Mouse (Mus musculus): ENCODE results near the gene Gm11939. TPM values are rescaled to one million over a fixed set of nuclear protein-coding genes. Genes with fewer than 3 reads are reported as not detected.

Gm11939 gene
- polyA plus RNA-seq (2015; fragmentation: Nextera tagmentation; extraction: Ambion mirVana) = not detected in 2 replicates

GRCm38 (mm10) chr11:99559366-99559765 is at the start of gene Gm11939:
Gene Gm11939, minus strand, starts transcription at chr11:99559466.

DNA sequence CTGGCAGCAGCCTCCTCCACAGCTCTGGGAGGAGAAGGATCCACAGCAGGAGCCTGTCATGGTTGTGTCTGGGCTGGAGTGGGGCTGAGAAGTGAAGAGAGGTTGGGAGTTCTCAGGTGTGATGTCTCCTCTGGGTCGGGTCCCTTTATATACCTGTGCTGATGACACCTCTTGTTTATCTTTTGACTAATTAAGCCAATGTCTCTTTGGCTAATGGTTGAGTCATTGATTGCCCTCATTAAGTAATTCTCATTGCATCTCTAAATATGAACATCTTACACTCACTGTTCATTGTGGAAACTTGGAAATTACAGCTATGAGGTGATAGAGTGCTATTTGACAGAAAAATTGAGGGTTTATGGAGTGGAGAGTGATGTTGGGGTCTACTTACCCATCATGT is 43.9 kb upstream of the Gm11939 start, which contains the start of gene Gm11938:
Gm11938 (minus strand) TSS at position 101 of the 400 bp plus-strand sequence.

GRCm38 (mm10) chr11:99597742-99598141 is 38.5 kb upstream of the Gm11939 start, which contains the start of gene Krtap9-3:
Gene Krtap9-3, minus strand, starts transcription at chr11:99598105.

GRCm38 (mm10) chr11:99590981-99591380 is 31.7 kb upstream of the Gm11939 start, which contains the start of gene Krtap1-3:
Gene Krtap1-3, minus strand, starts transcription at chr11:99591339.

GRCm38 (mm10) chr11:99583245-99583704 is 24.0 kb upstream of the Gm11939 start, which contains the start of gene Krtap1-4:
Gene Krtap1-4, minus strand, starts transcription at chr11:99583654.

DNA sequence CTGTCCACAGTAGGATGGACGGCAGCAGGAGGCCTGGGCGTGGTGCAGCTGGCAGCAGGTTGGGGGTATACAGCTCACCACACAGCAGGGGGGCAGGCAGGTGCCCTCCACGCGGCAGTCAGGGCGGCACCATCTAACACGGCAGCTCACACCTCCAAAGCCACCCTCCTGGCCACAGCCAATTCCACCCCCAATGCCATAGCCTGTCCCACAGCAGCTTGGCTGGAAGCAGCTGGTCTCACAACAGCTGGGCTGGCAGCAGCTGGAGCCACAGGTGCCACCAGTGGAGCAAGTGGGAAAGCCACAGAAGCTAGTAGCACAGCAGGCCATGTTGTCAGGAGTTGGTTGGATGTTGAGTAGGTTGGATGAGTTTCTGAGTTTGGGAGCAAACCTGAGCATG is 21.4 kb upstream of the Gm11939 start, which contains the start of gene Krtap1-5:
Krtap1-5 (minus strand) TSS at position 381 of the 400 bp plus-strand sequence.

DNA sequence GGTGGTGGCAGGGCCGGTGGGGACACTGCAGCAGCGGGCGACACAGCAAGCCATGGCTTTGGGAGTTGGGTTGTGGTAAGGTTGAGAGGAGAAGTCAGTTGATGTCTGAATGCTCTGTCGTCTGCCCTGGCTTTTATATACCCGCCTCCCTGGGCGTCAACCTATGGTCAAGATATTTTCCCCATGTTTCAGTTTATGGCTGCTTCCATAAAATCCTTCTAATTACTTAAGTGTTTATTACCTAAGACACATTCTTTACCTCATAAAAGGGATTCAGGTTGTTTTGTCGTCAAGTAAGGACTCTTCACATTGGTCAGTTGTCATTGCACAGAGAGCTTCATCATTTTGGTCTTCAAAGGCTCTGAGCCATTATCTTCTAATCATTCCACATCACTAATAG is 7.3 kb upstream of the Gm11939 start, which contains the start of gene Krtap3-1:
Krtap3-1 (minus strand) TSS at position 101 of the 400 bp plus-strand sequence.

GRCm38 (mm10) chr11:99556753-99557152 is 2.5 kb downstream of the Gm11939 start, which contains the start of gene Krtap3-2:
Gene Krtap3-2, minus strand, starts transcription at chr11:99556853.

GRCm38 (mm10) chr11:99550765-99551164 is 8.5 kb downstream of the Gm11939 start, which contains the start of gene Krtap3-3:
Gene Krtap3-3, minus strand, starts transcription at chr11:99550865.

DNA sequence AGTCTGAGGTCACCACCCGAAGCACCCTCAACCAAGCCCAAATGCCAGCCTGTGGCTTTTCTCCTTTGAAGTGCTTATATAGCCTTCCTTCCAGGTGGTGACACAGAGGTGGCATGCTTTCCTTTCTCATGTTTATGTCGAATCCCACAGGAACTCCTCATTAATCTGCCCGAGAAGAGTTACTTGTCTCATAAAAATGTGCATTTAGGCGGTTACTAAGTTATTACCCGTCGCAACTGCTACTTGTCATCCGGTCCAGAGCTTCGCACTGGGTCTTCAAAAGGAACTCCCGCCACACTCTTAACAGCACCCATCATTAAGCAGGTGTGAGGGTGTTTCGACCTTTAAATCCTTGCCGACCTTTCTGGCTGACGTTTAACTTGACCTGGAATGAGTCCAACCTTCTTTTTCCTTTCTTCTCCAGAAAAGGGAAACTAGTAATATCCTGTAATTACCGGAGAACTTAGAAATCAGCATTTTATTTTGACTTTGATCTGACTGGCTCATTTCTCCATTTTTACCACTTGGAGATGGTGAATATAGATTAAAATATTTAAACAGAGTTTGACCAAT is 37.9 kb downstream of the Gm11939 start, which contains the start of gene Krt39:
Krt39 (minus strand) TSS at position 51 of the 573 bp plus-strand sequence.

Other genes with a start within 250 kb of the Gm11939 start
- gene Krt25, start 236.5 kb downstream of the Gm11939 start, polyA plus RNA-seq (2015; fragmentation: Nextera tagmentation; extraction: Ambion mirVana) = not detected in 2 replicates
- not detected in 2 replicates for gene Krt26, start 221.5 kb downstream of the Gm11939 start, polyA plus RNA-seq (2015; fragmentation: Nextera tagmentation; extraction: Ambion mirVana)
- gene Krt27, start 208.4 kb downstream of the Gm11939 start, polyA plus RNA-seq (2015; fragmentation: Nextera tagmentation; extraction: Ambion mirVana) = not detected in 2 replicates
- gene Krt28, start 184.6 kb downstream of the Gm11939 start, polyA plus RNA-seq (2015; fragmentation: Nextera tagmentation; extraction: Ambion mirVana) = not detected in 2 replicates
- gene Krt10, start 170.1 kb downstream of the Gm11939 start, polyA plus RNA-seq (2015; fragmentation: Nextera tagmentation; extraction: Ambion mirVana) = 7.3 and 9.6 TPM in 2 replicates
- not detected in 2 replicates for gene Krt12, start 137.2 kb downstream of the Gm11939 start, polyA plus RNA-seq (2015; fragmentation: Nextera tagmentation; extraction: Ambion mirVana)
- 0.06 and 0.22 TPM in 2 replicates for gene Krt20, start 121.3 kb downstream of the Gm11939 start, polyA plus RNA-seq (2015; fragmentation: Nextera tagmentation; extraction: Ambion mirVana)
- gene Krt23, start 66.3 kb downstream of the Gm11939 start, polyA plus RNA-seq (2015; fragmentation: Nextera tagmentation; extraction: Ambion mirVana) = 0.10 TPM in 1 of 2 replicates, not detected in the other
- not detected in 2 replicates for gene Krt39, start 38.1 kb downstream of the Gm11939 start, polyA plus RNA-seq (2015; fragmentation: Nextera tagmentation; extraction: Ambion mirVana)
- not detected in 2 replicates for gene Krt40, start 16.3 kb downstream of the Gm11939 start, polyA plus RNA-seq (2015; fragmentation: Nextera tagmentation; extraction: Ambion mirVana)
- not detected in 2 replicates for gene Krtap3-3, start 8.6 kb downstream of the Gm11939 start, polyA plus RNA-seq (2015; fragmentation: Nextera tagmentation; extraction: Ambion mirVana)
- not detected in 2 replicates for gene Krtap3-2, start 2.6 kb downstream of the Gm11939 start, polyA plus RNA-seq (2015; fragmentation: Nextera tagmentation; extraction: Ambion mirVana)
- gene Krtap3-1, start 7.2 kb upstream of the Gm11939 start, polyA plus RNA-seq (2015; fragmentation: Nextera tagmentation; extraction: Ambion mirVana) = not detected in 2 replicates
- gene Krtap1-5, start 21.6 kb upstream of the Gm11939 start, polyA plus RNA-seq (2015; fragmentation: Nextera tagmentation; extraction: Ambion mirVana) = not detected in 2 replicates
- gene Krtap1-4, start 24.2 kb upstream of the Gm11939 start, polyA plus RNA-seq (2015; fragmentation: Nextera tagmentation; extraction: Ambion mirVana) = not detected in 2 replicates
- not detected in 2 replicates for gene Krtap1-3, start 31.9 kb upstream of the Gm11939 start, polyA plus RNA-seq (2015; fragmentation: Nextera tagmentation; extraction: Ambion mirVana)
- not detected in 2 replicates for gene Krtap9-3, start 38.6 kb upstream of the Gm11939 start, polyA plus RNA-seq (2015; fragmentation: Nextera tagmentation; extraction: Ambion mirVana)
- not detected in 2 replicates for gene Gm11938, start 43.8 kb upstream of the Gm11939 start, polyA plus RNA-seq (2015; fragmentation: Nextera tagmentation; extraction: Ambion mirVana)
- not detected in 2 replicates for gene Gm11937, start 50.7 kb upstream of the Gm11939 start, polyA plus RNA-seq (2015; fragmentation: Nextera tagmentation; extraction: Ambion mirVana)
- not detected in 2 replicates for gene Krtap2-4, start 55.4 kb upstream of the Gm11939 start, polyA plus RNA-seq (2015; fragmentation: Nextera tagmentation; extraction: Ambion mirVana)
- gene Gm11562, start 61.0 kb upstream of the Gm11939 start, polyA plus RNA-seq (2015; fragmentation: Nextera tagmentation; extraction: Ambion mirVana) = not detected in 2 replicates
- not detected in 2 replicates for gene Krtap4-1, start 68.8 kb upstream of the Gm11939 start, polyA plus RNA-seq (2015; fragmentation: Nextera tagmentation; extraction: Ambion mirVana)
- not detected in 2 replicates for gene Krtap4-2, start 75.6 kb upstream of the Gm11939 start, polyA plus RNA-seq (2015; fragmentation: Nextera tagmentation; extraction: Ambion mirVana)
- not detected in 2 replicates for gene Krtap4-7, start 84.6 kb upstream of the Gm11939 start, polyA plus RNA-seq (2015; fragmentation: Nextera tagmentation; extraction: Ambion mirVana)
- gene Gm11555, start 90.8 kb upstream of the Gm11939 start, polyA plus RNA-seq (2015; fragmentation: Nextera tagmentation; extraction: Ambion mirVana) = not detected in 2 replicates
- not detected in 2 replicates for gene Gm11563, start 99.5 kb upstream of the Gm11939 start, polyA plus RNA-seq (2015; fragmentation: Nextera tagmentation; extraction: Ambion mirVana)
- not detected in 2 replicates for gene Krtap4-6, start 106.5 kb upstream of the Gm11939 start, polyA plus RNA-seq (2015; fragmentation: Nextera tagmentation; extraction: Ambion mirVana)
- gene Gm14190, start 131.3 kb upstream of the Gm11939 start, polyA plus RNA-seq (2015; fragmentation: Nextera tagmentation; extraction: Ambion mirVana) = not detected in 2 replicates
- gene Gm14180, start 174.8 kb upstream of the Gm11939 start, polyA plus RNA-seq (2015; fragmentation: Nextera tagmentation; extraction: Ambion mirVana) = not detected in 2 replicates
- not detected in 2 replicates for gene Gm11595, start 213.4 kb upstream of the Gm11939 start, polyA plus RNA-seq (2015; fragmentation: Nextera tagmentation; extraction: Ambion mirVana)
- not detected in 2 replicates for gene Krtap4-8, start 221.2 kb upstream of the Gm11939 start, polyA plus RNA-seq (2015; fragmentation: Nextera tagmentation; extraction: Ambion mirVana)
- not detected in 2 replicates for gene Krtap4-9, start 225.7 kb upstream of the Gm11939 start, polyA plus RNA-seq (2015; fragmentation: Nextera tagmentation; extraction: Ambion mirVana)
- gene Gm11596, start 234.0 kb upstream of the Gm11939 start, polyA plus RNA-seq (2015; fragmentation: Nextera tagmentation; extraction: Ambion mirVana) = not detected in 2 replicates
- not detected in 2 replicates for gene Gm11569, start 239.5 kb upstream of the Gm11939 start, polyA plus RNA-seq (2015; fragmentation: Nextera tagmentation; extraction: Ambion mirVana)
- gene Gm11554, start 245.0 kb upstream of the Gm11939 start, polyA plus RNA-seq (2015; fragmentation: Nextera tagmentation; extraction: Ambion mirVana) = not detected in 2 replicates